8 mouse cellular contexts compared by ENCODE assay signal in genomic region chr6:64607942-64608341, GRCm38 (mm10).
DNase-seq lines count a peak whose midpoint lies in the region; ATAC-seq lines count a peak whose summit lies in the region.

No protein-coding gene starts in this region.

- no peak overlapping the region for H3K4me3 ChIP-seq in kidney, embryonic 15.5 days (replicated peaks)
- no peak overlapping the region for H3K4me3 ChIP-seq in limb, embryonic 11.5 days (ENCODE audit: low read depth, low read length)

- no peaks in the 10 kb centered on the region for H3K9me3 ChIP-seq in kidney, embryonic 15.5 days (replicated peaks)
- H3K9me3 ChIP-seq in limb, embryonic 11.5 days (ENCODE audit: control insufficient read depth, low read length) = no peaks in the 10 kb centered on the region

- H3K9ac ChIP-seq in kidney, embryonic 15.5 days = no peak overlapping the region
- no peak overlapping the region for H3K9ac ChIP-seq in limb, embryonic 11.5 days (ENCODE audit: low read length)

- DNase-seq in adrenal gland, adult (ENCODE audit: inconsistent age in 2 of 2, low spot score in 1 of 2) = peak; percentile 4 to 48
- no peak for DNase-seq in adrenal gland, postnatal 4 days (ENCODE audit: low spot score in 2 of 2)
- peak; percentile 12 for DNase-seq in kidney, postnatal 10 days
- peak; percentile 23 to 56 for DNase-seq in cerebellum, postnatal 25 days
- peak; percentile 49 for DNase-seq in limb, embryonic 11.5 days (ENCODE audit: low spot score)
- DNase-seq in ovary, postnatal 14 days (ENCODE audit: low spot score) = no peak
- DNase-seq in spleen, adult 18-20 months = no peak

- no peaks in the 10 kb centered on the region for H3K36me3 ChIP-seq in kidney, embryonic 15.5 days
- no peaks in the 10 kb centered on the region for H3K36me3 ChIP-seq in limb, embryonic 11.5 days (ENCODE audit: control insufficient read depth, insufficient read depth, low read length)

- 9% methylated on average over 1 of the region's 1 CpGs for WGBS in kidney, embryonic 15.5 days
- WGBS in limb, embryonic 11.5 days = 18% methylated on average over 1 of the region's 1 CpGs

- H3K27me3 ChIP-seq in kidney, embryonic 15.5 days = no peaks in the 10 kb centered on the region
- no peaks in the 10 kb centered on the region for H3K27me3 ChIP-seq in limb, embryonic 11.5 days (ENCODE audit: control insufficient read depth, insufficient read depth, low read length)

- no peaks in the 10 kb centered on the region for H3K4me1 ChIP-seq in kidney, embryonic 15.5 days
- H3K4me1 ChIP-seq in limb, embryonic 11.5 days (ENCODE audit: control insufficient read depth, insufficient read depth, low read length) = no peaks in the 10 kb centered on the region

- no peak overlapping the region for H3K27ac ChIP-seq in kidney, embryonic 15.5 days
- H3K27ac ChIP-seq in limb, embryonic 11.5 days (replicated peaks; ENCODE audit: low read depth, low read length) = no peak overlapping the region

- H3K4me2 ChIP-seq in kidney, embryonic 15.5 days = no peak overlapping the region
- no peak overlapping the region for H3K4me2 ChIP-seq in limb, embryonic 11.5 days (ENCODE audit: low read depth, severe bottlenecking)

- no peak for ATAC-seq in kidney, embryonic 15.5 days (replicated peaks; ENCODE audit: low FRiP score)
- ATAC-seq in limb, embryonic 11.5 days (ENCODE audit: insufficient number of reproducible peaks, low FRiP score, low TSS enrichment, low read depth) = no peak

Comparison
In these comparisons a context has a peak if more than half of its experiments do, and no peak if none do; other contexts are left out.
1. DNase-seq: peak in adrenal gland, adult (2 of 2), kidney, postnatal 10 days (single experiment), cerebellum, postnatal 25 days (2 of 2) and limb, embryonic 11.5 days (single experiment); none in adrenal gland, postnatal 4 days (0 of 2), ovary, postnatal 14 days (single experiment) and spleen, adult 18-20 months (0 of 2).